Mouse (Mus musculus) v-Abl transformed pro-B cells (cell line): ENCODE measurements around the gene Hmgcs2.

Experiments used
- in situ Hi-C, 2 experiments: fragments of 400-800 bp; cut with MboI; formaldehyde crosslinking; loops; one replicate each; pipeline ENCODE4 v1.15.1; 2025; ENCODE audit not compliant: unreplicated experiment in 2 of 2

Gene Hmgcs2

GRCm38 (mm10) chr3:98280204-98280932 is at the start of gene Hmgcs2:
Gene Hmgcs2, plus strand, starts transcription at chr3:98280435.
- in situ Hi-C loops, result no loop called here

- in situ Hi-C loops, result loop anchor here (10.0 to 25.0 kb wide), 3 partner anchors 546 to 741 kb away; no protein-coding TSS in a partner anchor
Measured at GRCm38 (mm10) chr3:98233504-98233903, 46.7 kb upstream of the Hmgcs2 start.

GRCm38 (mm10) chr3:98236266-98236665 is 44.0 kb upstream of the Hmgcs2 start:
- in situ Hi-C loops, result loop anchor here (10.0 to 25.0 kb wide), 3 partner anchors 549 to 739 kb away; no protein-coding TSS in a partner anchor

GRCm38 (mm10) chr3:98237240-98237639 is 43.0 kb upstream of the Hmgcs2 start:
- in situ Hi-C loops, result loop anchor here (10.0 to 25.0 kb wide), 3 partner anchors 550 to 738 kb away; no protein-coding TSS in a partner anchor

- in situ Hi-C loops, result loop anchor here (10.0 to 25.0 kb wide), 3 partner anchors 551 to 737 kb away; no protein-coding TSS in a partner anchor
Measured at GRCm38 (mm10) chr3:98238150-98238549, 42.1 kb upstream of the Hmgcs2 start.

GRCm38 (mm10) chr3:98242051-98242450 is 38.2 kb upstream of the Hmgcs2 start:
- in situ Hi-C loops, result loop anchor here (25.0 kb wide), 2 partner anchors 555 to 720 kb away; no protein-coding TSS in a partner anchor

- in situ Hi-C loops, result loop anchor here (25.0 kb wide), 2 partner anchors 555 to 720 kb away; no protein-coding TSS in a partner anchor
Measured at GRCm38 (mm10) chr3:98242458-98243037, 37.7 kb upstream of the Hmgcs2 start.

GRCm38 (mm10) chr3:98245892-98246291 is 34.3 kb upstream of the Hmgcs2 start:
- in situ Hi-C loops, result loop anchor here (25.0 kb wide), 2 partner anchors 559 to 716 kb away; no protein-coding TSS in a partner anchor

GRCm38 (mm10) chr3:98246985-98247751 is 33.1 kb upstream of the Hmgcs2 start:
- in situ Hi-C loops, result loop anchor here (25.0 kb wide), 2 partner anchors 560 to 715 kb away; no protein-coding TSS in a partner anchor

- in situ Hi-C loops, result loop anchor here (25.0 kb wide), 2 partner anchors 562 to 713 kb away; no protein-coding TSS in a partner anchor
Measured at GRCm38 (mm10) chr3:98249378-98249777, 30.9 kb upstream of the Hmgcs2 start.

GRCm38 (mm10) chr3:98249833-98250448 is 30.3 kb upstream of the Hmgcs2 start:
- in situ Hi-C loops, result loop anchor here (25.0 kb wide), 2 partner anchors 563 to 712 kb away; no protein-coding TSS in a partner anchor

GRCm38 (mm10) chr3:98254059-98254458 is 26.2 kb upstream of the Hmgcs2 start:
- in situ Hi-C loops, result no loop called here

GRCm38 (mm10) chr3:98254656-98255583 is 25.3 kb upstream of the Hmgcs2 start:
- in situ Hi-C loops, result no loop called here

GRCm38 (mm10) chr3:98258723-98259122 is 21.5 kb upstream of the Hmgcs2 start:
- in situ Hi-C loops, result no loop called here

- in situ Hi-C loops, result no loop called here
Measured at GRCm38 (mm10) chr3:98259271-98259751, 20.9 kb upstream of the Hmgcs2 start.

- in situ Hi-C loops, result no loop called here
Measured at GRCm38 (mm10) chr3:98260534-98260933, 19.7 kb upstream of the Hmgcs2 start.

- in situ Hi-C loops, result no loop called here
Measured at GRCm38 (mm10) chr3:98261415-98261814, 18.8 kb upstream of the Hmgcs2 start.

GRCm38 (mm10) chr3:98262133-98262532 is 18.1 kb upstream of the Hmgcs2 start:
- in situ Hi-C loops, result no loop called here

GRCm38 (mm10) chr3:98267249-98267651 is 13.0 kb upstream of the Hmgcs2 start:
- in situ Hi-C loops, result no loop called here
